Mouse (Mus musculus): ENCODE data around the gene Pard3b. TPM values are rescaled to one million over a fixed set of nuclear protein-coding genes. Genes with fewer than 3 reads are reported as not detected.

Pard3b gene
- polyA plus RNA-seq, 1 experiment from 2014 or later = 12.5 TPM

GRCm38 (mm10) chr1:61685221-61685814 lies 46.7 kb downstream of the Pard3b start:
- 10% methylated on average over 8 of the region's 8 CpGs for WGBS
- Histone ChIP-seq H3K9me3 (no peaks in the 10 kb centered on the region), H3K27ac (replicated peaks) (no peak overlapping the region), H3K4me3 (no peak overlapping the region), H3K4me2 (no peak overlapping the region), H3K36me3 (no peaks in the 10 kb centered on the region), H3K27me3 (no peaks in the 10 kb centered on the region), H3K9ac (no peak overlapping the region), H3K4me1 (replicated peaks) (peaks cover 5% of the 10 kb centered on the region)
- ATAC-seq (ENCODE audit: low read depth) = no peak

- H3K27ac ChIP-seq (replicated peaks) = no peak overlapping the region
- no peaks in the 10 kb centered on the region for H3K9me3 ChIP-seq
- H3K4me2 ChIP-seq = no peak overlapping the region
- no peak for ATAC-seq (ENCODE audit: low read depth)
- no peak overlapping the region for H3K4me3 ChIP-seq
- no peaks in the 10 kb centered on the region for H3K27me3 ChIP-seq
- peaks cover 5% of the 10 kb centered on the region for H3K4me1 ChIP-seq (replicated peaks)
- H3K36me3 ChIP-seq = no peaks in the 10 kb centered on the region
- no peak overlapping the region for H3K9ac ChIP-seq
- WGBS = 53% methylated on average over 1 of the region's 1 CpGs
Measured at GRCm38 (mm10) chr1:61685921-61686320, 47.3 kb downstream of the Pard3b start.

GRCm38 (mm10) chr1:61688301-61688700 lies 49.7 kb downstream of the Pard3b start:
- no peak overlapping the region for H3K9ac ChIP-seq
- H3K4me2 ChIP-seq = no peak overlapping the region
- H3K27ac ChIP-seq (replicated peaks) = no peak overlapping the region
- no peaks in the 10 kb centered on the region for H3K36me3 ChIP-seq
- peaks cover 5% of the 10 kb centered on the region for H3K4me1 ChIP-seq (replicated peaks)
- no peak for ATAC-seq (ENCODE audit: low read depth)
- no peaks in the 10 kb centered on the region for H3K27me3 ChIP-seq
- WGBS = 70% methylated on average over 3 of the region's 3 CpGs
- H3K4me3 ChIP-seq = no peak overlapping the region
- H3K9me3 ChIP-seq = no peaks in the 10 kb centered on the region

- no peak overlapping the region for H3K9ac ChIP-seq
- H3K4me1 ChIP-seq (replicated peaks) = peaks cover 19% of the 10 kb centered on the region
- peak overlapping the region; percentile 20; the same call in 1 of the 2 replicates for H3K27ac ChIP-seq (replicated peaks)
- 43% methylated on average over 10 of the region's 10 CpGs for WGBS
- H3K9me3 ChIP-seq = no peaks in the 10 kb centered on the region
- H3K36me3 ChIP-seq = no peaks in the 10 kb centered on the region
- peak; percentile 61 for ATAC-seq (ENCODE audit: low read depth)
- no peak overlapping the region for H3K4me3 ChIP-seq
- no peaks in the 10 kb centered on the region for H3K27me3 ChIP-seq
- no peak overlapping the region for H3K4me2 ChIP-seq
Measured at GRCm38 (mm10) chr1:61698462-61699218, 60.0 kb downstream of the Pard3b start.

GRCm38 (mm10) chr1:61709812-61710211 lies 71.2 kb downstream of the Pard3b start:
- no peak for ATAC-seq (ENCODE audit: low read depth)
- 93% methylated on average over 1 of the region's 1 CpGs for WGBS
- H3K9ac ChIP-seq = no peak overlapping the region

GRCm38 (mm10) chr1:61711523-61711922 lies 72.9 kb downstream of the Pard3b start:
- no peak overlapping the region for H3K27ac ChIP-seq (replicated peaks)

More at GRCm38 (mm10) chr1:61709812-61710211, 71.2 kb downstream of the Pard3b start:
- Histone ChIP-seq H3K36me3 (no peaks in the 10 kb centered on the region), H3K4me1 (replicated peaks) (no peaks in the 10 kb centered on the region), H3K4me2 (no peak overlapping the region), H3K27ac (replicated peaks) (no peak overlapping the region), H3K27me3 (no peaks in the 10 kb centered on the region), H3K9me3 (no peaks in the 10 kb centered on the region), H3K4me3 (no peak overlapping the region)

GRCm38 (mm10) chr1:61729654-61730053 lies 91.0 kb downstream of the Pard3b start:
- no peaks in the 10 kb centered on the region for H3K36me3 ChIP-seq
- H3K4me3 ChIP-seq = no peak overlapping the region
- H3K27ac ChIP-seq (replicated peaks) = no peak overlapping the region
- H3K27me3 ChIP-seq = no peaks in the 10 kb centered on the region
- H3K9ac ChIP-seq = no peak overlapping the region
- H3K4me1 ChIP-seq (replicated peaks) = no peaks in the 10 kb centered on the region
- ATAC-seq (ENCODE audit: low read depth) = no peak
- 77% methylated on average over 4 of the region's 4 CpGs for WGBS
- no peaks in the 10 kb centered on the region for H3K9me3 ChIP-seq
- H3K4me2 ChIP-seq = no peak overlapping the region

More at GRCm38 (mm10) chr1:61711523-61711922, 72.9 kb downstream of the Pard3b start:
- no peaks in the 10 kb centered on the region for H3K4me1 ChIP-seq (replicated peaks)
- H3K9me3 ChIP-seq = no peaks in the 10 kb centered on the region
- no peak overlapping the region for H3K4me2 ChIP-seq
- no peak overlapping the region for H3K9ac ChIP-seq
- no peaks in the 10 kb centered on the region for H3K36me3 ChIP-seq
- no peak overlapping the region for H3K4me3 ChIP-seq
- H3K27me3 ChIP-seq = no peaks in the 10 kb centered on the region
- ATAC-seq (ENCODE audit: low read depth) = no peak

GRCm38 (mm10) chr1:61736550-61736949 lies 97.9 kb downstream of the Pard3b start:
- Histone ChIP-seq H3K9ac (no peak overlapping the region), H3K27ac (replicated peaks) (no peak overlapping the region), H3K4me3 (no peak overlapping the region), H3K9me3 (no peaks in the 10 kb centered on the region), H3K36me3 (no peaks in the 10 kb centered on the region), H3K27me3 (no peaks in the 10 kb centered on the region), H3K4me2 (no peak overlapping the region), H3K4me1 (replicated peaks) (no peaks in the 10 kb centered on the region)
- no peak for ATAC-seq (ENCODE audit: low read depth)
- 76% methylated on average over 1 of the region's 1 CpGs for WGBS

- Histone ChIP-seq H3K36me3 (no peaks in the 10 kb centered on the region), H3K9me3 (no peaks in the 10 kb centered on the region), H3K4me1 (replicated peaks) (no peaks in the 10 kb centered on the region), H3K9ac (no peak overlapping the region), H3K27me3 (no peaks in the 10 kb centered on the region), H3K27ac (replicated peaks) (no peak overlapping the region), H3K4me3 (no peak overlapping the region), H3K4me2 (no peak overlapping the region)
- ATAC-seq (ENCODE audit: low read depth) = no peak
Measured at GRCm38 (mm10) chr1:61742831-61743230, 104.2 kb downstream of the Pard3b start.

- H3K27me3 ChIP-seq = no peaks in the 10 kb centered on the region
- no peak overlapping the region for H3K4me2 ChIP-seq
- H3K4me1 ChIP-seq (replicated peaks) = no peaks in the 10 kb centered on the region
- no peak overlapping the region for H3K9ac ChIP-seq
- H3K9me3 ChIP-seq = no peaks in the 10 kb centered on the region
- H3K4me3 ChIP-seq = no peak overlapping the region
- no peak overlapping the region for H3K27ac ChIP-seq (replicated peaks)
- ATAC-seq (ENCODE audit: low read depth) = no peak
- H3K36me3 ChIP-seq = no peaks in the 10 kb centered on the region
Measured at GRCm38 (mm10) chr1:61747481-61747880, 108.9 kb downstream of the Pard3b start.

- Histone ChIP-seq H3K4me3 (no peak overlapping the region), H3K9me3 (no peaks in the 10 kb centered on the region), H3K27ac (replicated peaks) (no peak overlapping the region), H3K36me3 (no peaks in the 10 kb centered on the region), H3K9ac (no peak overlapping the region), H3K4me1 (replicated peaks) (no peaks in the 10 kb centered on the region), H3K4me2 (no peak overlapping the region), H3K27me3 (no peaks in the 10 kb centered on the region)
- WGBS = 98% methylated on average over 1 of the region's 1 CpGs
- ATAC-seq (ENCODE audit: low read depth) = no peak
Measured at GRCm38 (mm10) chr1:61751008-61751407, 112.4 kb downstream of the Pard3b start.

GRCm38 (mm10) chr1:61756771-61757170 lies 118.1 kb downstream of the Pard3b start:
- H3K27ac ChIP-seq (replicated peaks) = no peak overlapping the region
- no peak for ATAC-seq (ENCODE audit: low read depth)
- H3K9ac ChIP-seq = no peak overlapping the region
- H3K36me3 ChIP-seq = no peaks in the 10 kb centered on the region
- H3K4me3 ChIP-seq = no peak overlapping the region
- no peaks in the 10 kb centered on the region for H3K9me3 ChIP-seq
- H3K27me3 ChIP-seq = no peaks in the 10 kb centered on the region
- H3K4me1 ChIP-seq (replicated peaks) = no peaks in the 10 kb centered on the region
- 76% methylated on average over 1 of the region's 1 CpGs for WGBS
- no peak overlapping the region for H3K4me2 ChIP-seq

- Histone ChIP-seq H3K9me3 (no peaks in the 10 kb centered on the region), H3K27ac (replicated peaks) (no peak overlapping the region), H3K4me3 (no peak overlapping the region), H3K36me3 (no peaks in the 10 kb centered on the region), H3K9ac (no peak overlapping the region), H3K27me3 (no peaks in the 10 kb centered on the region), H3K4me1 (replicated peaks) (no peaks in the 10 kb centered on the region), H3K4me2 (no peak overlapping the region)
- ATAC-seq (ENCODE audit: low read depth) = no peak
Measured at GRCm38 (mm10) chr1:61771213-61771612, 132.6 kb downstream of the Pard3b start.

Data from neural tube, embryonic 13.5 days (tissue).